Mouse (Mus musculus) kidney, adult 2 months (tissue): ENCODE measurements around the gene Zfp704. TPM values are rescaled to one million over a fixed set of nuclear protein-coding genes. Genes with fewer than 3 reads are reported as not detected.

Source experiments
- DNase-seq: peaks from one replicate; pipeline ENCODE4 v3.0.0; 2021
- H3K27ac ChIP-seq: fragments of 200-500 bp; 2 replicates; pipeline ENCODE4 v1.5.1; 2012; ENCODE audit warnings: low read depth, low read length, control low read depth, inconsistent platforms; ENCODE audit not compliant: insufficient read depth
- H3K27me3 ChIP-seq: fragments of 200-500 bp; replicated peaks from 2 replicates; pipeline ENCODE4 v1.6.1; 2012; ENCODE audit warnings: mild to moderate bottlenecking, moderate library complexity, low read length, inconsistent platforms; ENCODE audit not compliant: control insufficient read depth, insufficient read depth
- H3K36me3 ChIP-seq: fragments of 200-500 bp; 2 replicates; pipeline ENCODE4 v1.6.1; 2012; ENCODE audit warnings: mild to moderate bottlenecking, moderate library complexity, low read length, inconsistent platforms; ENCODE audit not compliant: control insufficient read depth, insufficient read depth
- H3K4me1 ChIP-seq: fragments of 200-500 bp; 2 replicates; pipeline ENCODE4 v1.6.1; 2011; ENCODE audit warnings: low read length; ENCODE audit not compliant: control insufficient read depth, insufficient read depth
- H3K4me3 ChIP-seq: fragments of 200-500 bp; 2 replicates; pipeline ENCODE4 v1.5.1; 2011; ENCODE audit warnings: mild to moderate bottlenecking, low read depth, low read length, control low read depth; ENCODE audit not compliant: insufficient read depth
- CTCF ChIP-seq: fragments of 200-500 bp; conservative IDR thresholded peaks from 2 replicates; pipeline ENCODE4 v1.5.1; 2011; ENCODE audit warnings: low read depth, mild to moderate bottlenecking, control low read depth, low read length, moderate library complexity, mixed read lengths; ENCODE audit not compliant: insufficient read depth, insufficient read length
- POLR2A ChIP-seq: fragments of 200-500 bp; IDR thresholded peaks from one replicate; pipeline ENCODE4 v1.6.1; 2011; ENCODE audit warnings: low read depth, low read length, control low read depth
- WGBS: fragments of 180-500 bp; shearing (Covaris S2); methylation state at CpG from one replicate; pipeline ENCODE4 v1.1.7; 2018; 5-methylcytosine and 5-hydroxymethylcytosine counted together
- polyA plus RNA-seq: library from polyadenylated mRNA; depleted of rRNA; stranded (reverse); fragments of >200 nt; gene quantifications from 2 replicates; pipeline ENCODE4 v1.2.3, GENCODE M21; 2012

Gene Zfp704
- polyA plus RNA-seq, 1 experiment: 11.3 TPM

GRCm38 (mm10) chr3:9557778-9558560 lies 51.9 kb downstream of the Zfp704 start:
- peak; percentile 57 for DNase-seq
- Histone ChIP-seq H3K36me3 (no peaks in the 10 kb centered on the region), H3K4me3 (no peak overlapping the region), H3K27me3 (no peaks in the 10 kb centered on the region), H3K4me1 (peaks cover 6% of the 10 kb centered on the region; the same call in 1 of the 2 replicates), H3K27ac (no peak overlapping the region)
- WGBS: 43% methylated on average over 6 of the region's 6 CpGs
- TF ChIP-seq POLR2A (no peak), CTCF (no peak)

- no peak overlapping the region for H3K4me3 ChIP-seq
- peaks cover 9% of the 10 kb centered on the region; the same call in 1 of the 2 replicates for H3K4me1 ChIP-seq
- H3K36me3 ChIP-seq: no peaks in the 10 kb centered on the region
- 66% methylated on average over 5 of the region's 5 CpGs for WGBS
- no peak overlapping the region for H3K27ac ChIP-seq
- DNase-seq: no peak
- TF ChIP-seq POLR2A (no peak), CTCF (no peak)
- H3K27me3 ChIP-seq: no peaks in the 10 kb centered on the region
Observed at GRCm38 (mm10) chr3:9556137-9556536, 53.7 kb downstream of the Zfp704 start.

GRCm38 (mm10) chr3:9554916-9555315 lies 55.0 kb downstream of the Zfp704 start:
- H3K4me1 ChIP-seq: peaks cover 16% of the 10 kb centered on the region
- no peak overlapping the region for H3K4me3 ChIP-seq
- WGBS: 96% methylated on average over 6 of the region's 6 CpGs
- H3K36me3 ChIP-seq: no peaks in the 10 kb centered on the region
- no peaks in the 10 kb centered on the region for H3K27me3 ChIP-seq
- no peak for TF ChIP-seq POLR2A
- no peak for TF ChIP-seq CTCF
- DNase-seq: no peak
- H3K27ac ChIP-seq: no peak overlapping the region

DNA sequence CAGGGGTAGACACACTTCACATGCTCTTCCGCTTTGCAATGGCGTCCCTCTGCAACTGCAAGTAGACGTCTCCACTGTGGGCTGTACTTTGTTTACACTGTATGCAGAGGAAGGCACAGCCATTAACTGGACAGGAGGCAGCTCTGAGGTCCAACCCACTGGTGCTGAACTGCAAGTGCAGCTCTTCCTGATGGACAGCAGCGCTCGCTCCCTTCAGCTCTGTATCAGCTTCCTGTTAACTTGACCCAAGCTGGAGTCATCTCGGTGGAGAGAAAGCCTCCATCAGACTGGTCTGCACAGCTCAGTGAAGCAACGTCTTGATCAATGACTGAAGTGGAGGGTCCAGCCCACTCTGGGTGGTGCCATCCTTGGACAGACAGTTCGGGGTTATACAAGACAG lies 57.6 kb downstream of the Zfp704 start:
- DNase-seq: no peak
- 41% methylated on average over 8 of the region's 8 CpGs for WGBS

GRCm38 (mm10) chr3:9550930-9551329 lies 59.0 kb downstream of the Zfp704 start:
- peaks cover 10% of the 10 kb centered on the region for H3K4me1 ChIP-seq
- peak; percentile 73 for DNase-seq
- H3K36me3 ChIP-seq: no peaks in the 10 kb centered on the region
- 47% methylated on average over 1 of the region's 1 CpGs for WGBS
- no peaks in the 10 kb centered on the region for H3K27me3 ChIP-seq
- TF ChIP-seq POLR2A (no peak), CTCF (no peak)
- H3K4me3 ChIP-seq: no peak overlapping the region
- H3K27ac ChIP-seq: no peak overlapping the region

More for the DNA sequence above, 57.6 kb downstream of the Zfp704 start:
- no peaks in the 10 kb centered on the region for H3K36me3 ChIP-seq
- H3K4me3 ChIP-seq: no peak overlapping the region
- no peaks in the 10 kb centered on the region for H3K27me3 ChIP-seq
- no peak for TF ChIP-seq POLR2A
- TF ChIP-seq CTCF: no peak
- no peak overlapping the region for H3K27ac ChIP-seq
- peaks cover 10% of the 10 kb centered on the region for H3K4me1 ChIP-seq

GRCm38 (mm10) chr3:9549815-9550214 lies 60.1 kb downstream of the Zfp704 start:
- Histone ChIP-seq H3K36me3 (no peaks in the 10 kb centered on the region), H3K27ac (no peak overlapping the region), H3K4me1 (peaks cover 10% of the 10 kb centered on the region), H3K27me3 (no peaks in the 10 kb centered on the region), H3K4me3 (no peak overlapping the region)
- TF ChIP-seq CTCF: no peak
- no peak for TF ChIP-seq POLR2A
- WGBS: 69% methylated on average over 5 of the region's 5 CpGs
- DNase-seq: no peak

GRCm38 (mm10) chr3:9548188-9548587 lies 61.7 kb downstream of the Zfp704 start:
- WGBS: 73% methylated on average over 10 of the region's 10 CpGs
- H3K27me3 ChIP-seq: no peaks in the 10 kb centered on the region
- H3K27ac ChIP-seq: no peak overlapping the region
- H3K36me3 ChIP-seq: no peaks in the 10 kb centered on the region
- no peak for TF ChIP-seq CTCF
- no peak for TF ChIP-seq POLR2A
- peaks cover 10% of the 10 kb centered on the region for H3K4me1 ChIP-seq
- DNase-seq: no peak
- H3K4me3 ChIP-seq: no peak overlapping the region
